Mouse (Mus musculus): ENCODE data around the gene Tnrc6b.

The Tnrc6b gene

DNA sequence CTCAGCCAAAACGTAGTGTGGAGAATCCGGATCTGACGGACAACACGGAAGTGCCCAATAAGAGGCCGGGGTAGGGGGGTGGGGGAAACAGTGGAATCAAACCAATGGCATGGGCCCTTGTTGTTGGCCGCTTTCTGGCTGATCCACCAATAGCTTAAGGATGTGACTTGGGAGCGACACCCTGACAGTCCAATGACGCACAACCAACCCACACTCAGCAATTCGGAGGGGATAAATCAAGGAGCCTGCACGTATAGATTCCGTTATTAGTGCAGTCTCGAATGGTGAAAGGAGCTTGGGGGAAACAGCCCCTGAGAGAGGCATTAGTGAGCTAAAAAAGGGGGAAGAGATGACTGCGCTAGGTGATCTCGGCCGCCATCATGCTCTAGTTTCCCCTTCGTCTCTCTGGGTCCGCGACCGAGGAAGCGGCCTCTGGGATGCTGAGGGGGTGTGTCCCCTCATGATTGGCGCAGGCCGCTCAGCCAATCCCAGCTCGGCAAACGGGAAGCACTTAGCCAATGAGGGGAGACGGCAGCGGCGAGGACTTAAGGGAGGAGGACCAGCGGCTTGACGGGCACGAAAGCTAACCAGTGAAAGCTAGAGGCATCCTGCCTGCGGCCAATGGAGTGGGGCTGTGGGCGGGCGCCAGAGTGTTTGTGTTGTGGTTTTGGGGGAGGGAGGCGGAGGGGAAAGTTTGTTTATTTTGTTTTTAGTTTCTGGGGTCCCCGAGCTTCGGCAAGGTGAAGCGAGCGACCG, at the start of gene Tnrc6b:
Gene Tnrc6b, plus strand, starts transcription at position 706 of the 756 bp plus-strand sequence.
- peak; percentile 97 for DNase-seq (ENCODE audit: low read depth)

DNA sequence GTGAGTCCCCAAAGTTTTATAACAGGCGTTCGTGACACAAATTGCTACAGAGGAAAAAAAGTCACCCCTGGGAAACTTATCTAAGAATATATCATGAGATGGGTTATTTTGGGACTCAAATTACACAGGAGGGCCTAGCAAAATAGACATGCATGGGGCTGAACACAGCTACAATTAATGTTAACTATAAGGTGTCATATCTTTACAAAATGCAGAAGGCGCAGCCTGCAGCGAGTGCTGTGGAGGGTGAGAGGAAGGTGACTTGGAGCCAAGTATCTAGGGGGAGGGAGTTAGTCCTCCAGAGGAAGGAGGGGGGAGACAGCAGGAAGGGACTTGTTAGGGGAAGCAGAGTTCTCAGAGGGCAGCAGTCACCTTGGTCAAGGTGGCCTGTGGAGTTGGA, 46.7 kb upstream of the Tnrc6b start:
- no peak for DNase-seq (ENCODE audit: low read depth)

DNA sequence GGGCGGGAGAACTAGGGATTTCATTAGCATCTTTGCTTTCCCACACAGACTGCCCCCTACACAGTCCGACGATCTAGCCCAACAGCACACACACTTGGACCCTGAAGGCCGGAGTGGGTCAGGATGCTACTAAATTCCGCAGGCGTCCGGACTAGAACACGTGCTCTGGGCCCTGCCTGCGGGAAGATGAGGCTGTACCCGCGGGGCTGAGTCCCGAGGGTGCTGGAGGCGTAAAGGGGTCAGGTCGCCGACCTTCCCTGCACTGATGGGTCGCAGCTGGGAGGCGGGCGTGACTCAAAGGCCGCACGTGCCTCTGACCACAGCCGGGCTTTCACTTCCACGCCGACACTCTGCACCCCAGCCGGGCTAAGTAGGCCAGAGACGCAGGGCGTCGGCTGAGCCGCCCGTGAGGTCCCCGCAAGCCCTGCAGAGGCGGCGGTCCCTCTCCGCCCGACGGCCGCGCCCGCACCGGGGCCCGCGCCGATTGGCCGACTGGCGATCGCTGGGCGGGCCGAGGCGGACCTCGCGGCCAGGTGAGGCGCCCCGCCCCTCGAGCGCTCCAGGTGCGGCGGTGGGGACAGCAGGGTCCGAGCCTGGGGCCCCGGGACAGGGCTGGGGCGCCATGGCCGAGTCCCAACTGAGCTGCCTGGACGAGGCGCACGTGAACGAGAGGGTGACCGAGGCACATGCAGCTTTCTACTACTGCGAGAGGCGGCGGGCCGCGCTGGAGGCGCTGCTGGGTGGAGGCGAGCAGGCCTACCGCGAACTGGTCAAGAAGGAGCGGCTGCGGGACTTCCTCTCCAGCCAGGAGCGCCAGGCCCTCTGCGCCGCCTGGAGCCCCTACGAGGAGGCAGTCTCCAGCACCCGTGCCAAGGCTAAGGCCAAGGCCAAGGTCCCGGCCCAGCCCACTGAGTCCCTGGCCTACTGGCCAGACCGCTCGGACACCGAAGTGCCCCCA, 39.5 kb upstream of the Tnrc6b start, which contains the start of gene Fam83f:
Gene Fam83f, plus strand, starts transcription at position 553 of the 958 bp plus-strand sequence.
- no peak for DNase-seq (ENCODE audit: low read depth)

DNA sequence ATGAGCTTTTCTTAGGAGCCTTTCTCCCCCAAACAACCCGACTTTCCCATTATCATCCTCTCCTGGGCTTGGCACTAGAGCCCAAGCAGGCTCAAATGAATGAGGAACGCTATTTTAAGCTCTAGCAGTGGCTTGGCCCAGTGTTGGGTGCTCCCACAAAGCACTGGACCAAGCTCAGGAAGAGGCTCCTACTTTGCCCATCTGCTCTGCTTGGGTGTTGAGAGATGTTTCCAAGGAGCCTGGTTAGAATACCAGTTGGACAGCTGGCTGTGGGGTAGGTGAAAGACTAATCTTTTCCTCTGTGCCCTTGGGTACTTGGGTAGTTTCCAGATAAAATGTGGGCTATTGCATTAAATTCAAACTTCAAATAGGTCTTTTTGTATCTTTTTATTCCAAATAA, 38.3 kb upstream of the Tnrc6b start:
- DNase-seq (ENCODE audit: low read depth): no peak

DNA sequence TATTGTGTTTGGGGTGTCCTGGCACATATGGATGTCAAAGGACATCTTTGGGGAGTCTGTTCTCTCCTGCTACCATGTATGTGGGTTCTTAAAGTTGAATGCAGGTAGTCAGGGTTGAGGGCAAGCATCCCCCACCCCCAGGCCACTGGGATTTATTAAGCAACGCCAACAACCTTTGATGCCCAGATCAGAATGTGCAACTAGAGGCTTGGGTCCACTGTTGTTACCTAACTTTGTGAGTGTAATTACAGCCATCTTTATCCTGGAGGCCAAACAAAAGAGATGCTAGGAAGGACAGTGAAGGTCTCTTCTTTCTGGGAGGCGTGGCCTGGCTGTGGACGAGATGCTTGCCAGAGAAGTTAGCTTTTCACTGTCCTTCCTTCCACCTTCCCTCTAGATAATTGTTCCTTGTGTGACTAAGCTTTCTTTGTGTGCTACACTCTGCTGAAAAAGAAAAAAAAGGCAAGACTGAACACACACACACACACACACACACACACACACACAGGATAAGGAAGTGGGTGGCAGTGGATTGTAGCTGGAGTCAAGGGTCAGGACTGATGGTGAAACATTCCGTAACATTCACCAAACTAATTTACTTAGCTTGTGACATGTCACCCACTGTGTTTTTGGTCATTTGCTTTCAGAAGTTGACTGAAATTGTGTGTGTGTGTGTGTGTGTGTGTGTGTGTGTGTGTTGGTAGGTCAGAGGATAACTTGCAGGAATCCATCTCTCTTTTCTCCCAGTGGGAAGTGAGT, 37.6 kb upstream of the Tnrc6b start:
- DNase-seq (ENCODE audit: low read depth): no peak

DNA sequence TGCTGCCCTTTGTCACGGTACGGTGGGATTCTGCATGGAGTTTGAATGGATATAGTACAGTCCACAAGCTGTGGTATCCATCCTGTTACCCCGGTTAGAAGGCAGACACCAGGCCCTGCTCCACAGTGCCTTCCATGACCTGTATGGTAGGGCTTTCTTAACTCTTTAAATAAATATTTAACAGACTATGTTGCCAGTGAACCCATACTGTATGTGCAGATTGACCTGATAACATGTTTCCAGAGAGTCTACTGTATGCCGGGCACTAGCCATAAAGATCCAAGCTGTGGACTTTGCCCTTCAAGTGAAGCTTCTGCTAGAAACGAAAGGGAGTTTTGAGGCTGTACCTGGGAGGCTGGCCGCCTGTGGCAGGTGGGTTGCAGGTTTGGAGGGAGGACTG, 36.4 kb upstream of the Tnrc6b start:
- DNase-seq (ENCODE audit: low read depth): no peak

DNA sequence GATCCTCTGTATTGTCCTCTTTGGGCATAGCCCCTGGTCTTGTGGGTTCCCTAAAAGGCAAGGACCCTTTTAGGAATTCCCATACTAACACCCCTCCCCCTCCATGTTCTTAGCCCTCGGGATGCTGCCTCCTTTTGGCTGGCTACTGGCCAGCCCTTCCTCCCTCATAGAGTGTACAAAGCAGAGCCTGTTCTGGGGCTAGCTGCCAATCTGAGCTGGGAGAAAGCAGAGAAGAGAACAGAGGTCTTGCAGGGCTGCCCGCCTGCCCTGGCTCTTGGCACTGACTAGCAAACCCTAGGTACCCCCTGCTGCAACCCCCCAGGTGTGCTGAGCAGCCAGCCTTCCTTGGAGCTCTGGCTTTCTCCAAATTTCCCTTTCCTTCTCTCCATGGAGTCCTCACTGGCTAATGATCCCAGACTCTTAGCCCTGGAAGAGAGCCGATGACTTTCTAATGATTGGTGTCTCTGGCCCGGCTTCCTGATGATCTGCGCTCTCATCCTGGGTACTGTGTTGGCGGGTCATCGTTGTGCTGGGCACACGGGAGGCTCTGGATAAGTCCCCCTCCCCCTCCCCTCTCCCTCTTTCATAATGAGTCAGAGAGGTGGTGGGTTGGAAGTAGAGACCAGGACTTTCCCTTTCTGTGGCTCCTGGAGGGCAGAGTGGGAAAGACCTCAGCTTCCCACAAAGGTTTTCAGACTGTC, 31.4 kb upstream of the Tnrc6b start:
- no peak for DNase-seq (ENCODE audit: low read depth)

DNA sequence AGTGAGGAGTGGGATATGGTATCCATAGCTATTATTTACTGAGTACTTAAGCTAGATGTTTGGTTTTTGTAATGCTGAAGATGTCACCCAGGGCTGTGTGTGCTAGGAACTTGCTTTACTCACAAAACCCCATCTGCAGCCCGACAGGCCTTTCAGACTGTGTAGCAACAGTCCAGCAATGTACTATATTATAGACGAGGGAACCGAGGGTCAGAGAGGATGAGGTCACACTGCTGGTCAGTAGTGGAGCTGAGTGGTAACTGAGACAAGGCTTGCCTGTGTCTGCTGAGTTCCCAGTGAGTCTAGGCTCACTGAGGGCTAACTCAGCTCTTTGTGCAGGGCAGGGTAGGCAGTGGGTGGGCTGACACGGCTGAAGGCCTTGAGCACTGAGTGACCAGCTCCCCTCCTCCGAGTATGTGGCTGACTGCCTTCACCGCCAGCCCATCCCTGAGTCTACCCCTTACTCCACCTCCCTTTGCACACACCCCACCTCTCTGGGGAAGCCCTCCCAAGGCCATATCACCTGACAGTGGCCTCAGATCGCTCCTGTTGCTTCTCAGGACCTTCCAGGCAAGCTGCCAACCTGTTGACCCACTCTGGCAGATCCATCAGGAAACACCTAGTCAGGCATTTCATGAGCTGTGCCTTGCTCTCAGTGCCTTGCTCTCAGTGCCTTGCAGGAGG, 30.6 kb upstream of the Tnrc6b start:
- no peak for DNase-seq (ENCODE audit: low read depth)

DNA sequence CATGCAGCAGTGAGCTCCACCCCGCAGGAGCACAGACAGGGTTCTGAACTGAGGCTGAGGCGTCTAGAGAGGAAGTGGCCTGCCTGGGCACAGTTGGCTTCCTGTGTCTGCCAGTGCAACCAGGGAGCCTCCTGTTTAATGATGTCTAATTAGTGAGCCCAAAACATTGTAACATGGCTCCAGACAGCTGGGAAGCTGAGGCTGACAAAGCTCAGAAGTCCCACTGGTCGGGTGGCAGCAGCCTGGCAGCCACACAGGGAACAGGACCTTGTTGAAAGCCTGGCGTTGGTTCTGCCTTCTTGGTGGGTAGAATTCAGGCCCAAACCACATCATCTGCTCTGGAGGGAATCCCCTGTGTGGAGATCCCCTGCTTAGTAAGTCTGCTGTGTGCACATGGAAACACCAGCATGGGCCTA, 29.6 kb upstream of the Tnrc6b start:
- no peak for DNase-seq (ENCODE audit: low read depth)

DNA sequence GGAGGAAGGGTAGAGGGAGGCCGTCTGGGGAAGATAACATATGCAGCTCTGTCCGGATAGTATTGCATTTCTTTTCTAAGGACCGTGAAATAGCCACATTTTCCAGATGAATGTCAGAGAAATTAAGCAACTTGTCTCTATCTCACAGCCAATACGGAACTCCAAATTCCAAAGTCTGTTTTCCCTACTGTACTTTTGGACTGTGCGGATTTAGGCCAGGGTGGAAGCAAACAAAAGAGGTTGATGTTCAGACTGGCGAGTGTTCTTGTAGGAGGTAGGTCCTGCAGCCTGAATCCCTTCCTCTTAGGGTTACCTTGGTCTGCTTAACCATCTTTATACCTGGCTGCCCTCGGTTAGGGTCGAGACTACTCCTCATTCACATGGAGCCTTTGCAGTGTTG, 28.8 kb upstream of the Tnrc6b start:
- no peak for DNase-seq (ENCODE audit: low read depth)

DNA sequence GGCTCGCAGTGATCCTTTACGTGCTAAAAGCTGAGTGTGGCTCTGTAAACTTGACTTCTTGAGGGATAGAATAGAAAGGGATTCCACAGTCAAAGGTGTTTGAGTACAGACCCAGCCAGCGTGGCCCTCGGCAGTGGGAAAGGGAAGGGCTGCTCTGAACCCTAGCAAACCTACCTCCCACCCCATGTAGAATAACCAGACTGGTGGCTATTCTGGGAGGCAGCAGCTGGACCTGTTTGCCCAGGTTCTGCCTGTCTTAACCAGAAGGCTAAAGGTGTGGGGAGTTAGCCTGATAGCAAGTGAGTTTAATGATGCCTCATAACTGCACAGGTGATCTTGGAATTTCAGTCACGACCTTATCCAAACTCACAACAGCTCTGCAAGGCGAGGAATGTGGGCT, 28.0 kb upstream of the Tnrc6b start:
- no peak for DNase-seq (ENCODE audit: low read depth)

DNA sequence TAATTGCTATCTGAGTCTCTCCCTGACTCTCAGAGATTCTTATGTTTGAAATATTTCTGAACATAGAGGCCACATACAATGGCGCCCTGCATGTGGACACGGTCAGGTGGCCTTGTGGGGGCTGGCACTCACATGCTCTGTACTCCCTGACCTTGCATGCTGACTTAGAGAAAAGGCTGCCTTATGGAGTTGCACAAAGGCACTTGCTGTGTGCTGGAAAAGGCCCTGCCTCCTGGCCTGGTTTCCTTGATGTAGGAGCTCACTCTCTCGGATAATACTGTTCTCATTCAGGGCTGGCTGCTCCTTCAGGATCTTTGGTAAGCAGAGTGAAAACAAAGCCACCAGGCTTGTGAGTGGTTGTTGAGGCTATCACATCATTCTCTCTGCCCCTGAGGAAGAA, 27.1 kb upstream of the Tnrc6b start:
- DNase-seq (ENCODE audit: low read depth): no peak

DNA sequence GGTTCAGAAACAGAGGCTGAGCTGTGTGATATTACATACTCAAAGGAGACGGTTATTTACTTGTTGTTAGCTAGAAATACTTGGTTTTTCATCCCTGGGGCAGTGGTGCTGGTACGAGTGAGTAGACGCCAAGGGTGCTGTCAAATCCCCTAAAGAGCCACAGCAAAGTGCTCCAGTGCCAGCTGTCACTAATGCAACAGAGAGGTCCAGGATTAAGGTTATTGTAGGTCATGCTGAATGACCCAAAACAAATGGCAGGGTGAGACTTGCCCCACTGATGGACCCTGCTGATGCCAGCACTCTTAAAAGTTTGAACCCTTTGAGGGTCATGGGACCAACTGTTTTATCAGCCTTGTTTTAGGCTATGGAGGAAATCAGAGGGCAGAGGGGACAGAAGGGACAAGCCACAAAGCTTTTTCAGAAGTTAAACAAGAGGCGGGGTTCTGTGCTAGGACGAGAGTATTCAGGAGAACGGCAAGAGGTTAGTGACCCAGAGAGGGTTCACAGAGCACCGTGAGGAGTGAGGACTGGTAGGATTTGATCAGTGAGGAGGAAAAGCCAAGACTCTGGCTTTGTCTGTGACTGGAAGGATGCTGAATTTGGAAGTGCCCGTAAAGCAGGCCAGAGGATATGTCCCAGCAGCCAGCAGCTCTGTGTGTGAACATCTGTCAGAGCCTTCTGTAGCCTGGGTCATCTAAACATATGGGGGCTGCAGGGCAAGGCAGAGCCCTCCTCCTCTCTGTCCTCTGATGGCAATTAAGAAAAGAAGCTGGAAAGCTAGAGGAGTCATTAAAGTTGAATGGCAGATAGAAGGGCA, 26.1 kb upstream of the Tnrc6b start:
- no peak for DNase-seq (ENCODE audit: low read depth)

DNA sequence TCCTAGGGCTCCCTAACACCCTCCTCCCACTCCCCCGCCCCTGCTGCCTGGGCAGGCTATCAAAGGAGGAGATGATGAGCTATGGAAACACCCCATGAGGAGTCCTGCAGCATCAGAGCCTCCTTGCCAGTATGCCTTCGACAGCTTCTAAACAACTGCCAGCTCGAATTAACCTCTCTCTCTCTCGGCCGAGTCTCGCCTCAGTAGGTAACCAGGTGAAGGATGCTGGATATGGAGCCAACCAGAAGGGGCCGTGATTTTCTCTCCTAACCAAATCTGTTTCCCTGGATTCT, 25.6 kb upstream of the Tnrc6b start:
- DNase-seq (ENCODE audit: low read depth): no peak

DNA sequence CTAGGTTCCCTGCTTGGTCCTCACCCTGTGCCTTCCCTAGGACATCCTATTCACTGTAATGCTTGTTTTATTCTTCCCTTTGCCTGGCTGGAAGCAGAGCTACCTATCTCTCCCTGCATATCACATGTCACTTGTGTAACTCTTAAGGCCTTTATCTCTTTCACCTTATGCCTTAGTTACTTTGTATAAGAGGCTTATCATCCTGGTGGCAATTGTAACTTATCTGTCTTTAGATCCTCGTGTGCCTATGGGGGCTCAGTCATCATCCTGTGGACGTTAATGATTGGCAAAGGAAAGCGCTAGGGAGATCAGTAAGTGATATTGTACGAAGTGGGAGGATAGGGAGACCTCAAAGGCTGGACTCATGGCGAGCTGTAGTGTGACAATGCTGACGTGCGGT, 22.6 kb upstream of the Tnrc6b start:
- DNase-seq (ENCODE audit: low read depth): no peak

DNA sequence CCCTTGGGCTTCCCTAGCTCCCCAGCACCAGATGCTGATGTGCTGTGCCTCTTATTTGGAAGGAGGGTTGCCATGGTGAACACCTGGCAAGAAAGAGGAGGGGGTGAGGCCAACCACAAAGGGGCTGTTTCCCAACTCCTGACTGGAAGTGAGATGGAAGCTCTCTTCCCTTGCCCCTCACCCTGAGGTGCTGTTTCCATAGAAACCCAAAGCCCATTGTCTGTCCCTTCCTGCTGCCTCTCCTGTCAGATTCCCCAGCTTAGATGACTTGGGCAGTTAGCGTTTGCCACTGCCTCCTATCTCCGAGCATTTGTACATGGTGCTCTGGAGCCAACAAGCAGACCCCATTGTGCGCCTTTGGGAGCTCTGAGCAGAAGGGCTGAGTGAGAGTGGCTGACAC, 17.6 kb upstream of the Tnrc6b start:
- DNase-seq (ENCODE audit: low read depth): no peak

DNA sequence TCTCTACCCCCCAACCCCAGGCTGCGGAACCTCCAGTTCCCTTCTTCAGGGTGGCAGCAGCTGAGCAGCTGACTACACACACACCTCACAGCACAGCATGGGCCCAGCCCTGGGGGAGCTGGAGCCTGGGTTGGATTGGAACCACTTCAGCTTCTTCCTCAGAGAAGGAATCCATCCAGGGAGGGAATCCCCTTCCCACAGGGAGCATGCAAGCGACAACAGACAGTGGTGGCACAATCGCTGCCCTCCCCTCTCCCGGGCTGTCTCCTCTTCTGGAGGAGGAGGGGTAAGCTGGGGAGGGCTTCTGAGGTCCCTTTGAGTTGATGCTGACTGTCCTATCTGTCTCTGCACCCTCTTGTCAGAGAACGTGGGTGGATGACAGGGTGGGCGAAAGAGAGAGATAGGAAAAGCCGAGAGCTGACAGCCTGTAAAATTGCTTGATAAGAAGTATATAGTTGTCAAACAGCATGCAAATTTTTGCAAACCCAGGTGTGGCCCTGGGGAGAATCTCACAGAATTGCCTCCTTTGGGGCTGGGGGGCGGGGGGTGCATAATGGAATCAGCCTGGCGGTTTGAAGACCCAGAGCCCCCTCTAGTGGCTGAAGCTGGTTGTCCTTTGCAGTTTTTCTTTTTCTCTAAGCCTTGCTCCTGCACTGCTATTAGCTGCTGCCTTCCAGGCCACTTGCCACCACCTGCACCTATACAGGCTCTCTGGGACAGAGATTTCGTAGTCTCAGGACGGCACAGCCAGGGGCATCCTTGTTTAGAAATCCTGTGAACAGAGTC, 16.8 kb upstream of the Tnrc6b start:
- no peak for DNase-seq (ENCODE audit: low read depth)

DNA sequence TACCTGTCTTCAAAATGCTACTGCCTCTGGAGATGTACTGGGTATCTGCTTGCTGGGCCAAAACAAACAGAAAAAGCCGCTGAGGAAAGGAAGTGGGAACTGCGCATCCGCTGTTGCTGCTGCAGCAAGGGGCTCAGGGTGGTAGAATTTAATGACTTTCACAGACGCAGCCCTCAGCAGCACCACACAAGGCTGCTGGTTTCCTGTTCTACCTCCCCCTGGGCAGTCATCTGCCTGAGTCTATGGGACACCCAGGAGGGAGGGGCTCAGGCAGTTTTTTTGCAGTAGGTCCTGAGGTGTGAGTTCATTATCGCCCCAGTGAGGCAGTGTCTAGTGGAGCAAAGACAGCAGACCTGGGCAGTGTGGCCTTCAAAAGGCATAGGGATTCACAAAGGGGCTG, 13.5 kb upstream of the Tnrc6b start:
- no peak for DNase-seq (ENCODE audit: low read depth)

DNA sequence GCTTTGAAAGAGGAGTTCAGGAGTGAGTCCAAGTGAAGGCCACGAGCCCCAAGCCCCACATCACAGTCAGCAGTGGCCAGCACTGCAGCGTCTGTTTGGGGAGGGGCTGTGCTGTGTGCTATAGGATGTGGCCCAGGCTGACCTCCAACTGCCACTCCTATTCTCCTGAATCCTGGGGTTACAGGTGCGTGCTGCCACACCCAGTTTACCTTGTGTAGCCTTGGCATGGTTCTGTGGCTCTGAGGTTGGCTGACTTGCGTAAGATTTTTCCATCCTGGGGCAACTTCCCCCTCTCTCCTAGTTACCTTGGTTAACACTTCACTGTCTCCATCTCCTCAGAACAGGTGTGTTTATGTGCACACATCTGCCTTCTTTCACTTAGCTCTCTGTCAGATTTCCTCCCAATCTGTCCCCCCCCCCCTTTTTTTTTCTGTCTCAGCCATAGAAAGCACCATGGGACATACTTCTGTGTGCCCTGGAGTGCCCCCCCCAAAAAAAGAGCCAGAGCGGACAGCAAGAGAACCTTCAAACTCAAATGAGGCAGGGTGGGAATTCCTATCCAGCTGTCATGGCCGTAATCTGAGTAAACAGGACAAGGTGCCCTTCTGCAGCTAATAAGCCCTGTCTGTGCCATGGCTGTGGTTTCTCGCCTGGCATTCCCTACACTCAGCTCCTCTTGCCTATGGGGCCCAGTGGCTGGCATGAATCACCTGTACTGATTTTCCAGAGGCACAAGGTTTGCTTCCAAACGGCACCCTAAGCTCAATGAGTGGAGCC, 9.4 kb upstream of the Tnrc6b start:
- DNase-seq (ENCODE audit: low read depth): no peak
